Mouse (Mus musculus) mesoderm, embryonic 11.5 days (tissue): ENCODE data around the gene Arl16.
"Not testable (repeated sequence)": the region's sequence is repeated elsewhere in the genome, so short reads cannot be mapped to it uniquely, and the experiment has no call there.

Source experiments
- DNase-seq: peaks from one replicate; pipeline ENCODE4 v3.0.0-alpha.2; 2012; ENCODE audit warnings: low read depth, low spot score

The Arl16 gene

DNA sequence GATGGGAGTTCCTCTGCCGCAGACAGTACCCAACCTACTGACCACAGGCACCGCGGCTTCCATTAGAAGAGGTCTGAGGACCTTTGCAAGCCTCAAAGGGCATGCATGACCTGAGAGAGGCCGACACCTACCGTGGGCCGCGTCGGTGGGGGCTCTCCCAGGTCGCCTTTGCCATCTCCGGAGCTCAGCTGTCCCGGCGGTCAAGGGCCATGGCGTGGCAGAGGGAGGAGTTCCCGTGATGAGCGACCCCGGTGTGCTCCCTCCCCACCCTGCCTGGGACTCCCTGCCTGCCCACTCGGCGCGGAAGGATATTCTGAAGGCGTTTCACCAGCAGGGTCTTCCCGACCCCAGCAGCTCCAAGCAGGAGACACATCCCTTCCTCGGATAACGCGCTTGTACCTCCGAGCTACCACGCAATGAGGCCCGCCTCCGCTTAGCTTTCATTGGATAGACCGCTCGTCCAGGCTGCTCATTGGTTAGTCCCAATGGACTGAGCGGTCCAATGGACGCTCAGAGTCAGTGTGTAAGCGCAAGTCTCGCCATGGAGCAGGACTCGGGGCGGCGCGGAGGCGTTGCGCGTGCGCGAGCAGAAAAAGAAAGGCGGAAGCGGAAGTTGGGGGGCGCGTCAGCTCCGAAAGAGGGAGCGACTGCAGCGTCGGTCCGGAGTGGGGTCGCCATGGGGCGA lies at the start of gene Arl16:
Gene Arl16, minus strand, starts transcription at position 557 of the 685 bp plus-strand sequence.
- peak; percentile 99 for DNase-seq

DNA sequence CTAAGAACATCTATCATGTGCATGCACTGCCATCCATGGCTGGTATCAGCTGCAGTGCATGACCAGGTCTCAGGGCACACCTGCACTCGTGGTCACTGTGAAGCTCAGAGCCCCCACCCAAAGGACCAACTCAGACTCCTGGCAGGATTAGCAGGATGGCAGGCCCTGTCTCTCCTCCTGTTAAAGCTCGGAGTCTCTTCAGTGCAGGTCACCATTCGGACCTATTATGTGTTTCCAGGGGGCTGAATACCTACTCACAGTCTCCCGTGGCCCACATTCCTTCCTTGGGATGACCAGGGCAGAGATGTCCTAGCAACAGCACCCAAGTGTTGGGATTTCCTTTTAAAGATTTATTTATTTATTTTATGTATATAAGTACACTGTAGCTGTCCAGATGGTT lies 49.7 kb upstream of the Arl16 start:
- no peak for DNase-seq

DNA sequence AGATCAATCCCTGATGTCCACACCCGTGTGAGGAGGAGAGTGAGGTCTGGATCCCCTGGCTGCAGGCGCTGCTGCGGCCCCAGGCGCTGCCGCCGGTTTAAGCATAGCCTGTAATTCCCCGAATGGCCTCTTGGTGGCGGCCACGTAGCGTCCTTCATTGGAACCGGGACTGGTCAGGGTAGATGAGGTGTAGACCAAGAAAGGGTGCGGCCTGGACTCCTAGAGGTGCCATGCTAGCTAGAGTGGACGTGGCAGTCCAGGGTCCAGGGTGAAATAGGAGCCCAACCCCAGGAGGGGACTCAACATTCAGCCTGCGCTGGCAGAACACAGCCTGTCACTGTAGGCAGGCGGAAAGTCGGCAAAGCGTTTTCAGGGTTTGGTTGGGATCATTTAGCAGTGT lies 48.2 kb upstream of the Arl16 start:
- DNase-seq: peak; percentile 83

DNA sequence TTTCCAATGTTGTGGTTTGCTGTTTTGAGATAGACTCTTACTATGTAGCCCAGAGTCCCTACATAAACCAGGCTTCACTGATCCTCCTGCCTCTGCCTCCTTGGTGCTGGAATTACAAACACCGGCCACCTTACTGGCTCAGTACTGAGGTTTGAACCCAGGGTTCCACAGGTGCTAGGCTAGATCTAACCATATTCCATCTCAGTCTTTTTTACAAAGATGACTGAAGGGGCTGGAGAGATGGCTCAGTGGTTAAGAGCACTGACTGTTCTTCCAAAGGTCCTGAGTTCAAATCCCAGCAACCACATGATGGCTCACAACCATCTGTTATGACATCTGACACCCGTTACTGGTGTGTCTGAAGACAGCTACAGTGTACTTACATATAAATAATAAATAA lies 46.9 kb upstream of the Arl16 start:
- DNase-seq: not testable (repeated sequence)

DNA sequence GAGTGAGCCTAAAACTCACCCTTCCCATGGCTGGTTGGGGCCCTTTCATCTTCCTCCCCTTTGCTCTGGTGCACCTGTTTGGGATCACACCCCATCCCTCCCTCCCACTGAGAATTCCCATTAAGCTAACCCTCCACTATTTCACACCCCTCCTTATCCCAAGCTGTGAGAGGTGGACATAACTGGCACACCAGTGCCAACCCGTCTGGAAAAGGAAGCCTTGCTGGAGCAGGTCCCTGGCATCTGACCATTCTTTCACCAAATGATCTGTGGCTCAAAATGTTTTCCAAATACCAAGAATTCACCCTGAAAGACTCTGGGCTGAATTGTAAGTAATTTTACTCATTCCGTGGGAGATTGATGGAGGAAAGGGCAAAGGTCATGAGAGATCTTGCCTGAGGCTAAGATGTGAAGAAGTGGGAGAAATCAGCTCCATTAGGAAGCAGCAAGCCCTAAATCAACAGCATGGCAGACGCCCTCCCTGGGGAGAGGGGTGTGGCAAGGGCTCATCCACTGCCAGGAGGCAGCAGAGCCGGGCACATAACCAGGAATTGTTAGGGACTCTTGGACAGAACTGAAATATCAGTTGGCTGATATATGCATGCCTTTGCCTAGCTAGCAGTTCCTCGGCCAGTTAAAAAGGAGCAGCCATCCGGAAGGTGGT lies 45.5 kb upstream of the Arl16 start:
- peak; percentile 83 for DNase-seq

DNA sequence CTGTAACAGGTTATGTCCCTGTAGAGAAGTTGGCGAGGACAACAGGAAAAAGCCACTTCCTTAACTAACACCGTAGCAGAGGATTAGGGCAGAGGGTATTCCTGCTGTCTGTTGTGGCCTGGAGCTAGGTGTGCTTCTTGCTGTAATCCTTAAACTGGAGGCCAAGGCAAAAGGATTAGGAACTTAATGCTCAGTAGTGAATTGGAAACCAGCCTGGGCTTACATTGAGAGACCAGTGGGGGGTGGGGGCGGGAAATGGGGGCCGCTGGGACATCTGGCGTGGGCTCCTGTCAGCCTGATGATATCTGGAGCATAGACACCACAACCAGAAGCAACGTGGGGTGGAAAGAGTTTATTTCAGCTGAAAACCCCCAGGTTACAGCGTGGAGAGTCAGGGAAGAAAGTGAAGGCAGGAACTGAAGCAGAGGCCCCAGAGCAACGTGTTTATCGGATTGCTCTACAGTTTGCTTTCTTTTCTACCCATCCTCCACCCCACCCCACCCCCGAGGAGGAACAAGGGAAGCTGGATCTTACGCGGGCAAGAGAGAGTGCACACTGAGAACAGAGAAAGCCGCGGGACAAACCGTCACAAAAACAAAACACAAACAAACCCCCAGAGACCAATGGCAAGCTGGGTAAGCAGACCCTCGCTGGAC lies 43.1 kb upstream of the Arl16 start:
- peak; percentile 26 for DNase-seq

DNA sequence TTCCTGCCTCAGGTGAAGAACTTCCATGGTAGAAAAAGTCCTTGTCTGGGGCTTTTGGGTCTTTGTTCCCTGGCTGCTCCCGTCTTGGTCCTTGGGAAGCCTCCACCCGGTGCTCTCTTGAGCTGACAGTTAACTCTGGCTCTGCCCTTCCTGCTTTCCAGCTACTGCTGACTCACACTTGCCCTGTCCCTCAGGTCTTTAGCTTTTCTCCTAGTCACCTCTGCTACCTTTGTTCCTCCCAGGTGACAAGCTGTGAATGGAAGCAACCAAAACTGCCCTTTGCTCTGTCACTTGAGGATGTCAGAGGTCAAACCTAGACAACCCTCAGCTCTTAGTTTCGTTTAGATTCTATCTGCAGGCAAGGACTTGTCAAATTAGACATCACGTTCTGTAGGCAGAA lies 42.5 kb upstream of the Arl16 start:
- no peak for DNase-seq

DNA sequence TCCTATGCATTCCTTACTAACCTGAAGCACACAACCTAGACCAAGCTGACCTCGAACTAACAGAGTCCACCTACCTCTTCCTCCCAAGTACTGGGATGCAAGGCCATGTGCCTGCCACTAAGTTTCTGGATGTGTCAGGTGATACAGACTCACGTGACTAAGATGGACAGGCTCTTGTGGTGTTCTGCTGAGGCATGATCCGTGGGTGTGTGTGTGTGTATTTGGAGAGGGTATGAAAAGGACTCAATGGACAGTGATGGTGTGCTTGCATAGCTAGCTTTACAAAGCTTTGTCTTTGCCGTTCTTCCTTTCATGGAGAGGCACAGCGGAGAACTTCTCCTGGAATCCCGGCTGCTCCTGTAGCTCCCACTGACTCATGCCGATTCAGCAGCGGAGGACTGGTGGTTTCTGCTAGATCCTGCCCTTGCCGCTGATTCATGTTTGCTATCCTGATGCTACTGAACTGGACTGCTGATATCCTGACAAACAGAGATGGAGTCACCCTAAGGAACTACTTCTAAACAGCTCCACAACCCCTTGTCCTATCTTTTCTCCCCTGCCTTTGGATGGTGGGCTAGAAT lies 41.0 kb upstream of the Arl16 start:
- DNase-seq: no peak

DNA sequence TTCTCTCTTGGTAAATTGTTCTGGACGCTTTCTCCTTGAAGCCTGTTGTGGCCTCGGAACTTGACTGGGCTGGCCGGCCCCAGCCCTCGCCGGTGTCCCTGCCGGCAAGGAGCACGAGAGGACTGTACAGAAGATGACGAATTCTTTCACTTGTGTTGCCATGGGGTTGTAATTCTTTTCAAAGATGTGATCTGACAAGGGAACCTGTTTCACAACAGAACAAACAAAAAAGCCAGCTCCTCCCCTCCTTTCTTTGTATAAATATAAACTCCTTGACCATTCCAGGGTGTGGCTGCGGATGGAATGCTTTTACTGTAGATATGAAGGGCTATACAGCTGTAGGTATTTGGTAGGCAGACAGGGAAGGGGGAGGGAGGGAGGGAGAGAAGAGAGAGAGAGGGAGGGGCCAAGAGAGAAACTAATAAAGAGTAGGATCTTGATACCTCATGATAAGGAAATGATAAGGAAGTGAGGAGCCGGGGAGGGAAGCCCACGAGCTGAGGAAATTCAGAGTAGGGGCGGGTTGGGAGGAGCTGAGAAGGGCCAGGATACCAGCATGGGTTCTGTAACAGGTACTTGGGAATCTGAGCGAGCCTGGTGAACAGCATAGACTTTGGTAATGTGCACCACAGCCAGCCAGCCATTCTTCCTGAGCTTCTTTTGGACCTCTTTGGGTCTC lies 40.3 kb upstream of the Arl16 start:
- DNase-seq: no peak

DNA sequence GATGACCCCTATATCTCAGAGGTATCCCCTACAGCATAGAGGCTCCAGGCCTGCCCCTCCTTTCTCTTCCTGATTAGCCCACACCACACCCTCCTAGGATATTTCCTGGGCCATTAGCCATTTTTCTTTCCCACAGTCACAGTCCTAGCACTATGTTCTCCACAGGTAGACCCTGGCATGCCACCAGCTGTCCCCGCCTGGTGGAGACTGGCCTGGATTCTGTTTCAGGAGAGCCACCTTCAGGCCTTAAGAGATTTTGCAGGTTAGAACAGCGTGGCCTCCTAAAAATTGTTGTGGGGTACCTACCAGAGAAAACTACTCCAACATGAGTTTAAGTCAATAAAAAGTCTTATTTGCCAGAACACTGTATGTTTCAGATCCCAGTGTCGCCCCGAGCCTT lies 39.5 kb upstream of the Arl16 start:
- no peak for DNase-seq

DNA sequence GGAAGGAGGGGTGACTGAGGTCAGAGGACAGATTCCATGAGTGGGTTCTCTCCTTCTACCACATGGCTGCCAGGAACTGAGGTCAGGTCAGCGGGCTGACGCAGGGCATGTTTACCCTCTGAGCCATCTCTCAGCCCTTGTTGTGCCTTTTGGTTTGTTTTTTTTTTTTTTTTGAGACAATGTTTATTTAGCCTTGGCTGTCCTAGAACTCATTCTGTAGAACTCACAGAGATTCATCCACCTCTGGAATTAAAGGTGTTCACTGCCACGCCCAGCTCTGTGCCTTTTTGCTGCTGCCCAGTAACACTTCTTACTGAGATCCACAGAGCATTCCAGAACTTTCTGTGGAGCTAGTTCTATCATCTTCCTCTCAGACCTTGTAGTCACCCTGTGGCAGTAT lies 38.3 kb upstream of the Arl16 start:
- no peak for DNase-seq

DNA sequence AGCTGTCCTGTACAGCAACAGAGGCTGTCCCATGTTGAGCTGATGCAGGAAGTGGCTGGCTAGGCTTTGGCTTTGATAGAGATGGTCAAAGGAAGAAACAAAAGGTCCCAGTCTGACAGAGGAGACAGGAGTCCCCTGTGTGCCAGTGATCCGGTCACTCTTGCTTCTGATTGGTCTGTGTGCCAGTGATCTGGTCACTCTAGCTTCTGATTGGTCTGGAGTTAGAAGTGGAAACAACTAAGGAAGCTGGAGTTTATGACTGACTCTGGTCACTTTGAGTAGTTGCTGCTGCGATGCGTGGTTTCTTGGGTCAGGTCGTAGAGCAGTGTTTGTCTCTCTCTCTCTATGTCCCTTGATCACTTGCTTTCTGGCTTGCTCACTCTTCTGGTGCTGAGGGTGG lies 34.3 kb upstream of the Arl16 start:
- no peak for DNase-seq

DNA sequence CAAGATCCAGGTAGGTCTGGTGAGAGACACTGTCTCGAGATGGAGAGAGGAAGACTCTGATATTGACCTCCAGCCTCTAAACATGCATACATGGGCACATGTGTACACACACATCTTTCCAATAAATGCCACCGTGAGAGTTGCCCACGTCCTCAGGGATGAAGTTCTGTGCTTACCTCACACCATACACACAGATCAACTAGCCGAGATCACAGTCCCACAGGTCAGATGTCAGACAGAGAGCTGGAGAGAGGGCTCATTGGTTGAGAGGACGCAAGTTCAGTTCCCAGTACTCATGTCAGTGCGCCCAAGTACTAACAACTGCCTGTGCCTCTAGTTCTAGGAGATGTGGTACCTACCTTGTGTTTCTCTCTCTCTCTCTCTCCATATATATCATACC lies 33.6 kb upstream of the Arl16 start:
- DNase-seq: no peak

DNA sequence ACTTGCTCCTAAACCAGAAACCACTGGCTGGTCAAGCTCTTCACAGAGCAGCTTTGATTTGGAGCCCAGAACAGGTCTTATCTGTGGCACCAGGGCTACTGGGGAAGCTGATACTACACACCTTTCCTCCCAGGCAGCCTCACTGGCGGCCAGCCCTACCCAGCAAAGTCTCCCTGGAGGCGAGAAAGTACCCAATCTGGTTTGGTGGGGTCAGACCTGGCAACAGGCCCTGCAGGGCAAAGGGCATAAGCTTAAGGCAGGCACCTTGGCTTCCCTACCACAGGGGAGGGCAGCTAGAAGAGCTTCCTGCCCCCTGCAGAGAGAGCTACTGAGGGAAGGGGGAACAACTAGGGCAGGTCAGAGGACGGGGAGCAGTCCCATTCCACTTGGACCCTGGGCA lies 33.0 kb upstream of the Arl16 start:
- no peak for DNase-seq

DNA sequence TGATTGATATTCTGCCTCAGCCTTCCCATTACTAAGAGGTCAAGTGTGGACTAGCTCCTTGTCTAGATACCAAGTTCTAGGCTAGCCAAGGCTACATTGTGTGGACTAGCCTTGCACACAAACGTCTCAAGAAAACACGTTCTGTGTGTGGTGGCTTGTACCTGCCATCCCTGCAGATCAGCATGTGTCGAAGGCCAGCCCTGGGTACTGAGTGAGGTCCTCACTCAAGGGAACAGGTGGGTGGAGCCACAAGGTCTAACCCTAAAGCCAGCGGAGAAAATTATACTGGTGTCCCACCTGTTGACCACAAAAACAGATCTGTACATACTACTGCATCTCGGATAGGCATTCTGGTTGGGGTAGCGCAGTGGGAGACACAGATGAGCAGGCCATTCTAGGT lies 32.5 kb upstream of the Arl16 start:
- DNase-seq: no peak

DNA sequence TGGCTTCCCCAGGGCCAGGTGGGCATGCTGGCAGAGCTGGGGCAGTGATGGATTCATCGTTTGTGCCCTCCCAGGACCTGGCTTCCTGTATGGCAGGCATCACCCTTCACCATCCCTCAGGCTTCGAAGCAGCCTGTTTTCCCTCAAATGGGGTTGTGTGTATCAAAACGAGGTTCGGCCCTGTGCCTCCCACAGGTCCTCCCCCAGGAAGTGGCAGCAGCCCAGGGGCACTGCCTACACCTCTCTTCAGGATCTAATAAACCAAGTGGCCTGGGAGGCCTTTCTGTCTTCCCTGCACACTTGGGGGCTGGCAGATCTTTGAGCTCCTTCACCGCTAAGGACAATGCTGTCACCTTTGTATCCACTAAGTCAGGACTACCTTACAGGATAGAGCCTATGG lies 31.5 kb upstream of the Arl16 start:
- DNase-seq: no peak

DNA sequence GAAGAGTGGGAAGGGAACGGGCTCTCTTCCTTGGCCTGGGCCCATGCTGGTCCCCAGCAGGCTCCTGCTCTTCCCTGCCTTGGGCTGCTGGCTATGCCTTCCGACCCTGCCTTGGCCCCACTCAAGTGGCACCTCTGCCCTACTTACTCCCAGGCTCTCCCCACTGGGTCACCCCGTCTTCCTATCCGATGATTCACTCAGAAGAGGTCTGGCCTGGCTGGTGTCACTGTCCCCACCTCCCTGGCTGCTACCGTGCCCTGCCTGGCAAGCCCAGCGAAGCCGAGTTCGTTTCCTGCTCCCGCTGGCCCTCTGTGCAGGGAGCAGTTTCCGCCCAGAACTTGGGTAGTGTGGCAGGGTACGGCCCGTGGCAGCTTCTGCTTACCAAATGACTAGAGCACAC lies 30.8 kb upstream of the Arl16 start:
- DNase-seq: no peak

DNA sequence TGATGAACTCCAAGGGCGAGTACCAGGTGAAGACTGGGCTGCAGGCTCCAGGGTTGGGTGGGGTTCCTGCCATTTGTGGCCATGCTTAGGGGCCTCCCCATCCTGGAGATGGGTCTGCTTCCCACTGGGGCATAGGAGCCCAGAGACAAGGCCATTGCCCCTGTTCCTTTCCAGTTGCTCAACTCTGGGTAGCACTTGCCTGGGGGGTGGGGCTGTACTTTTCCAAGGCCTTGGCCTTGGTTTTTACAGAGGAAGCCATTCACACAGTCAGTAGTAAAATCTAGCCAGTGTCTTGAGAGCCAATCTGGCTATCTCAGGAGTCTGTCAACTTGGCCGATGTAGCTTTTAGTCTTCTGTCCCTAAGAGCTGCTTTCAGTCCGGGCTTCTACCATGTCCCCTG lies 30.0 kb upstream of the Arl16 start:
- DNase-seq: no peak

DNA sequence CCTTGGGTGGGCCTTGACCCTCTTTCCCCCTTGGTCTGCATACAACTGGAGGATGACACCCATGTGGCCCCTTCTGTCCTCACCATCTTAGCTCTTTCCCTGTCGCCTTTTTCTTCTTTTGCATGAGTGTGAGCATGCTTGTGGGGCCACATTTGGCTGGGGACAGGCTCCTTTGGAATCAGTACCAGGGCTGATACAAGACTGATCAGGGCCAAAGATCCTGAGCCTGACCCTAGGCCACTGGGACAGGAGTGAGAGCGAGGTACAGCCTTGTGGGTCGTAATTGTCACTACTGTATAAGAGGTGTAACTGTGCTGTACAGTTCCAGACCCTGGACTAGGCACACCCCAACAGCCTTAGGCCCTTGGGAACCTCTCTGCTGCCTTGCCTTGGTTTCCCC lies 26.5 kb upstream of the Arl16 start:
- no peak for DNase-seq

DNA sequence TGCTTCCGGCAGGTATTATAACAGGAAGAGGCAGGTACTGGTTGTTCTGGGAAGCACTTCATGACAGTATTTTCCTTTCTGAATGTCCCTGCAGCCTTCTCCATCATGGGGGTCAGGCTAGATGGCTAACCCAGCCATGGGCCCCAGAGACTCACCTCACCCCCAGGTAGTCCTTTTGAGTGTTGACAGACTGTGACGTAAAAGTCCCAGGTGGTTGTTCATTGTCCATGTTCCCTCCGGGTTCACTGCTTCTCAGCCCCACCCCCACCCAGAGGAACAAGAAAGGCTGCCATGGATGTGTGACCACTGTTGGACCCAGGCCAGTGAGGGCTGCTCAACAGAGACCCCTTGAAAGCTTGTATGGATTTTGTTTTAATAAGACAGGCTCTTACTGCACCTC lies 25.9 kb upstream of the Arl16 start:
- no peak for DNase-seq

DNA sequence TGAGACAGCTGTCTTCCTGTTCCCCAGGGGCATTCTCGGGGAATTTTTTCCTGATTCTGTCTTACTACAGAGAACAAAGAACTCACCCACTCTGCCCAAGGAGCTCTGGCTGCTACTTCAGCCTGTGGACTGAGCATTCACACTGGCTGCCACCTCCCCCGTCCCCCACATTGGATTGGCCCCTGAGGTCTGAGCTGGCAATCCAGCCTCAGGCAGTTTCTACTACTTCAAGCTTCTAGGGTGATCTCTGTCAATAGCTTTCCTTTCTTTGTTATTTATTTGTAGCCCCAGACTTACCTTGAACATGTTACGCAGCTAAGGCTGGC lies 25.4 kb upstream of the Arl16 start:
- DNase-seq: peak; percentile 49
